Mouse (Mus musculus): ENCODE measurements at regions not wholly inside any gene's neighbourhood (a gene's known extent, or its start where the extent isn't known, plus 50 kb on each side); places are given as distances from the start of the nearest gene placed in this dataset.

DNA sequence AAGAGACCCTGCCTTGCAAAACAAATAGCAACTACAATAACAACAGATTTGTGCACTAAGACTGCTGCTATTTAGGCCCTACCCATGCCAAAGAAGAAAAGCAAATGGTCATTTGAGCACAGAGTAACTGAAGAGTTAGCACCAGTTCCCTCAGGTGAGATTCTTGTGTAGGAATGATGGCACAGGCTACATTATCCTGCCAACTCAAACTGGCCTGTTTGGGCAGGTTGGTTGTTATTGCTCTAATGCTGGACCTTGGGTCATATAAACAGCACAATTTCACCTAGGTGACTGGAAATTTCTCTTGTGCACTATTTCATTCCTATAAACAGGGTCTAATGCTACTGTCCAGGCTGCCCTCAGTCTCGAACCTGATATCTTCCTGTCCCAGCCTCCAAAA, 79.7 kb upstream of the Trim24 start:
- dilution Hi-C loops (cut with MboI; ENCODE audit: extremely low pct_ligation_motif_present, extremely low pct_unique_long_range_greater_than_20kb, low sequenced_read_pairs) (no loop called here), in situ Hi-C loops (cut with MboI; ENCODE audit: low pct_ligation_motif_present, low pct_unique_long_range_greater_than_20kb, low sequenced_read_pairs) (no loop called here)
- no peak overlapping the region for H3K9ac ChIP-seq (ENCODE audit: insufficient read depth, low read depth)
- H3K4me1 ChIP-seq (ENCODE audit: control insufficient read depth in 1 of 2, insufficient read depth in 2 of 2), result peaks cover 0 to 3% of the 10 kb centered on the region in 2 experiments; a peak in 2 of 4 replicates
- H3K79me2 ChIP-seq (replicated peaks; ENCODE audit: control insufficient read depth, extremely low read depth, insufficient read depth, poor library complexity, severe bottlenecking), result no peaks in the 10 kb centered on the region
- DNase-seq (ENCODE audit: extremely low read depth), result no peak
- H3K27me3 ChIP-seq (replicated peaks), result no peaks in the 10 kb centered on the region
- no peak overlapping the region for H3K27ac ChIP-seq (ENCODE audit: insufficient read depth, low read depth)
- H3K9me3 ChIP-seq (replicated peaks; ENCODE audit: low read length), result peaks cover under 1% of the 10 kb centered on the region
- no peak overlapping the region for H3K4me2 ChIP-seq (ENCODE audit: insufficient read depth, low read depth, poor library complexity, severe bottlenecking)
- H3K36me3 ChIP-seq (replicated peaks in 1 of 2; ENCODE audit: control insufficient read depth in 1 of 2, insufficient read depth in 1 of 2, low read length in 1 of 2), result no peaks in the 10 kb centered on the region
- TF ChIP-seq CTCF (conservative IDR thresholded peaks at IDR 0.05 in 1 of 2, IDR thresholded peaks at IDR 0.05 in 1 of 2; ENCODE audit: low read depth in 2 of 2, low read length in 2 of 2) (no peak), POLR2A (IDR thresholded peaks at IDR 0.05; ENCODE audit: low read depth, low read length) (no peak), ZNF384 (IDR thresholded peaks at IDR 0.05; ENCODE audit: low read depth, low read length) (no peak), CHD1 (IDR thresholded peaks at IDR 0.05; ENCODE audit: low read depth, low read length) (no peak), RAD21 (IDR thresholded peaks at IDR 0.05; ENCODE audit: low read depth, low read length) (no peak)
- no peak overlapping the region for H3K4me3 ChIP-seq (replicated peaks in 1 of 3; ENCODE audit: low read depth in 2 of 3, low read length in 2 of 3, poor library complexity in 1 of 3)

- TF ChIP-seq CHD1 (IDR thresholded peaks at IDR 0.05; ENCODE audit: low read depth, low read length) (no peak), KAT2A (IDR thresholded peaks at IDR 0.05; ENCODE audit: insufficient replicate concordance, low read length) (no peak), ETS1 (conservative IDR thresholded peaks at IDR 0.05; ENCODE audit: low read depth, low read length) (no peak), PAX5 (IDR thresholded peaks at IDR 0.05; ENCODE audit: low read length) (no peak), MAX (IDR thresholded peaks at IDR 0.05; ENCODE audit: low read length) (no peak), USF2 (conservative IDR thresholded peaks at IDR 0.05; ENCODE audit: low read depth, low read length) (no peak), UBTF (IDR thresholded peaks at IDR 0.05; ENCODE audit: low read depth, low read length) (no peak), ZC3H11A (IDR thresholded peaks at IDR 0.05; ENCODE audit: low read depth, low read length) (no peak), TBP (conservative IDR thresholded peaks at IDR 0.05; ENCODE audit: low read depth, low read length) (no peak), MEF2A (IDR thresholded peaks at IDR 0.05; ENCODE audit: borderline replicate concordance, low read depth, low read length) (no peak), HCFC1 (IDR thresholded peaks at IDR 0.05; ENCODE audit: low read depth, low read length) (no peak), NELFE (IDR thresholded peaks at IDR 0.05; ENCODE audit: low read depth, low read length) (no peak), JUN (IDR thresholded peaks at IDR 0.05; ENCODE audit: insufficient read depth, low read depth, low read length) (no peak), MYC (IDR thresholded peaks at IDR 0.05; ENCODE audit: low read depth, low read length) (no peak), ZMIZ1 (IDR thresholded peaks at IDR 0.05; ENCODE audit: low read depth, low read length) (no peak), MAZ (IDR thresholded peaks at IDR 0.05; ENCODE audit: low read depth, low read length) (no peak), ZKSCAN1 (IDR thresholded peaks at IDR 0.05; ENCODE audit: borderline replicate concordance, low read depth, low read length) (no peak), JUND (conservative IDR thresholded peaks at IDR 0.05; ENCODE audit: low read depth, low read length) (no peak)
- dilution Hi-C loops (cut with MboI; ENCODE audit: extremely low pct_ligation_motif_present, extremely low pct_unique_long_range_greater_than_20kb, low sequenced_read_pairs), result no loop called here
- no peaks in the 10 kb centered on the region for H3K4me1 ChIP-seq (ENCODE audit: control insufficient read depth in 1 of 2, insufficient read depth in 2 of 2)
These were observed 76.4 kb upstream of the Trim24 start for GRCm38 (mm10) chr6:37794211-37794610.

More at GRCm38 (mm10) chr6:37794211-37794610, 76.4 kb upstream of the Trim24 start:
- Histone ChIP-seq H3K27ac (ENCODE audit: insufficient read depth, low read depth) (no peak overlapping the region), H3K4me2 (ENCODE audit: insufficient read depth, low read depth, poor library complexity, severe bottlenecking) (no peak overlapping the region), H3K9me3 (replicated peaks; ENCODE audit: low read length) (peaks cover 6% of the 10 kb centered on the region), H3K9ac (ENCODE audit: insufficient read depth, low read depth) (no peak overlapping the region), H3K27me3 (replicated peaks) (no peaks in the 10 kb centered on the region), H3K79me2 (replicated peaks; ENCODE audit: control insufficient read depth, extremely low read depth, insufficient read depth, poor library complexity, severe bottlenecking) (no peaks in the 10 kb centered on the region), H3K36me3 (replicated peaks in 1 of 2; ENCODE audit: control insufficient read depth in 1 of 2, insufficient read depth in 1 of 2, low read length in 1 of 2) (no peaks in the 10 kb centered on the region), H3K4me3 (replicated peaks in 1 of 3; ENCODE audit: low read depth in 2 of 3, low read length in 2 of 3, poor library complexity in 1 of 3) (no peak overlapping the region)
- no peak for DNase-seq (ENCODE audit: extremely low read depth)
- in situ Hi-C loops (cut with MboI; ENCODE audit: low pct_ligation_motif_present, low pct_unique_long_range_greater_than_20kb, low sequenced_read_pairs), result no loop called here
